Comparison of ENCODE assay signal across 8 mouse cellular contexts in the genomic region with DNA sequence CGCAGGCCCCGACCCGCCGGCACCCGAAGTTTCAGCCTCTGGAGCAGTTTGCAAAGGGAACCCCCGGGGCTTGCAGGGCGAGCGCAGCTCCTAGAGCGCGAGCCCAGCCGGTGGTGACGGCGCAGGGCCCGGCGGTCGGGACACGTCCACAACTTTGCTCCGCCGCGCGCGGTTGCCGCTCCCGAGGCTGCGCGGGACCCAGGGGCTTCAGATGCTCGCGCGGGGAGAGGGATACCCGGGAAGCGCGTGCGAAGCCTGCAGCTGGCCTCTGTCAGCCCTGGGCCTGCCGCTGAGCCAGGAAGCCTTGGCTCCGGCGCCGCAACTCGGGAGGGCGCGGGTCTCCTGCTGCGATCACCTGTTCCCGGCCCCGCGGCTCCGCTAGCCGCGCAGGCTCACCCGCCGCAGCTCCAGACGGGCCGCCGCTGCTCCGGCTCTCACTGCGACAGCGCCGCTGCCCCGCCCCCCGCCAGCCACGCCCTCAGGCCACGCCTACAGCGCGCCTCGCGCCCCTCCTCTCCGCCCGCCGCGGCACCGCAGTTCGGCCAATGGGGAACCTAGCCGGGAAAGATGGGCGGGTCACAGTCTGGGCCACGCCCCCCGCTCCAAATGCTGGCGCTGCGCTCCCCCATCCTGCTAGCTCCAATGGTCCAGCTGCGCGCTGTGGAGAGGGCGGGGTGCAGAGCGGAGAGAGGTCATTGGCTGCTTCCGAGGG. TPM values are rescaled to one million over a fixed set of nuclear protein-coding genes. Genes with fewer than 3 reads are reported as not detected.
DNase-seq lines count a peak whose midpoint lies in the region; ATAC-seq lines count a peak whose summit lies in the region.

A gene (minus strand): TSS at position 456 of the 712 bp plus-strand sequence.

- H3K27me3 ChIP-seq in heart, embryonic 14.5 days (ENCODE audit: control insufficient read depth, insufficient read depth, low read length), result no peaks in the 10 kb centered on the region
- peaks cover 78% of the 10 kb centered on the region for H3K27me3 ChIP-seq in liver, embryonic 13.5 days
- H3K27me3 ChIP-seq in stomach, embryonic 16.5 days (ENCODE audit: control insufficient read depth, insufficient read depth, low read length), result peaks cover 18% of the 10 kb centered on the region

- peak; percentile 95 for ATAC-seq in CD4-positive, CD25-positive, alpha-beta regulatory T cell, adult 4 months
- ATAC-seq in heart, embryonic 14.5 days (ENCODE audit: insufficient number of reproducible peaks, insufficient read depth, low FRiP score, low read depth), result peak; percentile 96
- peak; percentile 90 for ATAC-seq in liver, embryonic 13.5 days (ENCODE audit: low read depth)
- ATAC-seq in stomach, embryonic 16.5 days (ENCODE audit: insufficient read depth, low FRiP score), result peak; percentile 97

- peak within 1 kb of the TSS; percentile 67 to 76 for H3K4me3 ChIP-seq in heart, embryonic 14.5 days (ENCODE audit: control insufficient read depth in 1 of 2, insufficient read depth in 1 of 2, low read depth in 1 of 2, low read length in 2 of 2)
- peak within 1 kb of the TSS; percentile 67 for H3K4me3 ChIP-seq in liver, embryonic 13.5 days (replicated peaks)
- peak within 1 kb of the TSS; percentile 65 for H3K4me3 ChIP-seq in stomach, embryonic 16.5 days (replicated peaks; ENCODE audit: low read length)

- DNase-seq in c-Kit-negative CD71-positive TER-119-positive erythroid progenitor cells, embryonic 14.5 days (ENCODE audit: low read depth, low spot score), result peak; percentile 70
- peak; percentile 92 for DNase-seq in fibroblast of lung, adult 2 months (ENCODE audit: low read depth)
- peak; percentile 99 for DNase-seq in kidney, postnatal 14 days
- peak; percentile 96 for DNase-seq in liver, embryonic 13.5 days
- DNase-seq in neural tube, embryonic 10.5 days (ENCODE audit: extremely low spot score, low spot score), result peak; percentile 99

- 0 out of 2 replicates have a peak, but pooled peaks cover 4% of the 10 kb centered on the region for H3K36me3 ChIP-seq in heart, embryonic 14.5 days (ENCODE audit: control insufficient read depth, insufficient read depth, low read length)
- no peaks in the 10 kb centered on the region for H3K36me3 ChIP-seq in liver, embryonic 13.5 days
- H3K36me3 ChIP-seq in stomach, embryonic 16.5 days (ENCODE audit: control insufficient read depth, insufficient read depth, low read length), result no peaks in the 10 kb centered on the region

- peaks cover 0 to 22% of the 10 kb centered on the region in 2 experiments; a peak in 3 of 4 replicates for H3K4me1 ChIP-seq in heart, embryonic 14.5 days (ENCODE audit: control insufficient read depth in 2 of 2, insufficient read depth in 2 of 2, low read length in 2 of 2)
- H3K4me1 ChIP-seq in liver, embryonic 13.5 days (replicated peaks), result peaks cover 29% of the 10 kb centered on the region
- H3K4me1 ChIP-seq in stomach, embryonic 16.5 days (ENCODE audit: control insufficient read depth, insufficient read depth, low read length), result peaks cover 23% of the 10 kb centered on the region

- H3K9me3 ChIP-seq in heart, embryonic 14.5 days (ENCODE audit: control insufficient read depth, low read length), result no peaks in the 10 kb centered on the region
- H3K9me3 ChIP-seq in liver, embryonic 13.5 days (replicated peaks), result no peaks in the 10 kb centered on the region
- no peaks in the 10 kb centered on the region for H3K9me3 ChIP-seq in stomach, embryonic 16.5 days (replicated peaks; ENCODE audit: control insufficient read depth, low read length)

- H3K9ac ChIP-seq in heart, embryonic 14.5 days (ENCODE audit: low read length), result peak within 1 kb of the TSS; percentile 86
- H3K9ac ChIP-seq in liver, embryonic 13.5 days, result peak within 1 kb of the TSS; percentile 69
- peak within 1 kb of the TSS; percentile 76 for H3K9ac ChIP-seq in stomach, embryonic 16.5 days (ENCODE audit: low read length)

- WGBS in heart, embryonic 14.5 days, result 0% methylated on average over 53 of the region's 81 CpGs
- under 1% methylated on average over 71 of the region's 81 CpGs for WGBS in liver, embryonic 13.5 days (ENCODE audit: insufficient replicate concordance)
- WGBS in stomach, embryonic 16.5 days, result under 1% methylated on average over 78 of the region's 81 CpGs

- peak within 1 kb of the TSS; percentile 13 to 62; a peak in 3 of 4 replicates for H3K27ac ChIP-seq in heart, embryonic 14.5 days (replicated peaks in 1 of 2; ENCODE audit: control insufficient read depth in 1 of 2, insufficient read depth in 1 of 2, low read depth in 2 of 2, low read length in 2 of 2)
- H3K27ac ChIP-seq in liver, embryonic 13.5 days, result no peak within 1 kb of the TSS; the same call in none of the 2 replicates
- H3K27ac ChIP-seq in stomach, embryonic 16.5 days (ENCODE audit: low read length), result peak within 1 kb of the TSS; percentile 18; the same call in 1 of the 2 replicates

- H3K4me2 ChIP-seq in heart, embryonic 14.5 days (ENCODE audit: low read length), result peak within 1 kb of the TSS; percentile 100
- peak within 1 kb of the TSS; percentile 90 for H3K4me2 ChIP-seq in liver, embryonic 13.5 days
- peak within 1 kb of the TSS; percentile 99 for H3K4me2 ChIP-seq in stomach, embryonic 16.5 days (ENCODE audit: low read depth, low read length)

RNA-seq across cellular contexts. Expression of the gene that starts here (rescaled TPM):
- 1 to 10 TPM; 1.0 to 1.4 TPM for polyA plus RNA-seq in CD4-positive, CD25-positive, alpha-beta regulatory T cell, adult 4 months (2017; shearing (Covaris generic))
- 7.8 TPM in 2 replicates for polyA plus RNA-seq in heart, embryonic 14.5 days (2014; fragmentation: Nextera tagmentation; extraction: Ambion mirVana)
- 1.2 and 1.3 TPM in 2 replicates for polyA plus RNA-seq in liver, embryonic 13.5 days (2015; fragmentation: Nextera tagmentation; extraction: Ambion mirVana)
- 1.3 and 1.6 TPM in 2 replicates for polyA plus RNA-seq in stomach, embryonic 16.5 days (2015; fragmentation: Nextera tagmentation; extraction: Ambion mirVana)
